ENCODE assay signal across 18 mouse cellular contexts in genomic region chr11:3936318-3936717, GRCm38 (mm10). TPM values are rescaled to one million over a fixed set of nuclear protein-coding genes. Genes with fewer than 3 reads are reported as not detected.
"Had no signal": no experiment of that assay in that cellular context is flagged by ENCODE, and none has a peak within 500 bp of the region (broad histone marks: within the 10 kb centered on the region; RNA-seq: fewer than 3 reads in every experiment).

No protein-coding gene starts in this region.

- H3K9me3 ChIP-seq: limb, embryonic 12.5 days; liver, embryonic 15.5 days; midbrain, embryonic 13.5 days; neural tube, embryonic 12.5 days had no signal

- H3K36me3 ChIP-seq: limb, embryonic 12.5 days; liver, embryonic 15.5 days; midbrain, embryonic 13.5 days; neural tube, embryonic 12.5 days had no signal

- H3K9ac ChIP-seq: limb, embryonic 12.5 days; liver, embryonic 15.5 days; midbrain, embryonic 13.5 days; neural tube, embryonic 12.5 days had no signal

- H3K4me2 ChIP-seq: limb, embryonic 12.5 days; liver, embryonic 11.5 days; liver, embryonic 15.5 days; midbrain, embryonic 13.5 days; neural tube, embryonic 12.5 days had no signal

- ATAC-seq: lung, postnatal 0 days; midbrain, embryonic 13.5 days had no signal

- H3K27ac ChIP-seq: limb, embryonic 12.5 days; liver, embryonic 15.5 days; midbrain, embryonic 13.5 days; neural tube, embryonic 12.5 days had no signal

- H3K27me3 ChIP-seq: midbrain, embryonic 13.5 days; neural tube, embryonic 12.5 days had no signal

- H3K4me3 ChIP-seq: limb, embryonic 12.5 days; liver, embryonic 15.5 days; midbrain, embryonic 13.5 days; neural tube, embryonic 12.5 days had no signal

- DNase-seq: kidney, adult 11 months; kidney, postnatal 10 days; layer of hippocampus, postnatal 36 days; lung, adult 2 months; lung, postnatal 36 days; right cerebral cortex, postnatal 25 days; thymus, adult 18-20 months; thymus, postnatal 14 days had no signal

RNA-seq across cellular contexts. Expression of gene 4930556J24Rik, which starts 40.3 kb away (rescaled TPM):
- total RNA-seq: megakaryocyte progenitor cell, adult 5-6 weeks; monocyte, adult 5-6 weeks; neutrophil, adult 5-6 weeks had no signal
- polyA plus RNA-seq: large intestine, adult 2 months; limb, embryonic 12.5 days; lung, adult 2 months; lung, postnatal 0 days had no signal
